Mouse (Mus musculus): ENCODE results near the gene Sowahd. TPM values are rescaled to one million over a fixed set of nuclear protein-coding genes. Genes with fewer than 3 reads are reported as not detected.

The Sowahd gene
- total and polyA plus RNA-seq, 3 experiments: not detected

- H3K4me2 ChIP-seq (ENCODE audit: insufficient read depth, low read depth, poor library complexity, severe bottlenecking): no peak overlapping the region
- no peak overlapping the region for H3K9ac ChIP-seq (ENCODE audit: insufficient read depth, low read depth)
- peaks cover 3 to 20% of the 10 kb centered on the region in 2 experiments; a peak in 3 of 4 replicates for H3K4me1 ChIP-seq (ENCODE audit: control insufficient read depth in 1 of 2, insufficient read depth in 2 of 2)
- H3K27me3 ChIP-seq (replicated peaks): no peaks in the 10 kb centered on the region
- no peak overlapping the region for H3K4me3 ChIP-seq (replicated peaks in 1 of 3; ENCODE audit: low read depth in 2 of 3, low read length in 2 of 3, poor library complexity in 1 of 3)
- DNase-seq (ENCODE audit: extremely low read depth): no peak
- H3K36me3 ChIP-seq (replicated peaks in 1 of 2; ENCODE audit: control insufficient read depth in 1 of 2, insufficient read depth in 1 of 2, low read length in 1 of 2): peaks cover 6 to 16% of the 10 kb centered on the region in 2 experiments
- H3K9me3 ChIP-seq (replicated peaks; ENCODE audit: low read length): no peaks in the 10 kb centered on the region
- dilution Hi-C loops (cut with MboI; ENCODE audit: extremely low pct_ligation_motif_present, extremely low pct_unique_long_range_greater_than_20kb, low sequenced_read_pairs): no loop called here
- H3K27ac ChIP-seq (ENCODE audit: insufficient read depth, low read depth): no peak overlapping the region
- H3K79me2 ChIP-seq (replicated peaks; ENCODE audit: control insufficient read depth, extremely low read depth, insufficient read depth, poor library complexity, severe bottlenecking): no peaks in the 10 kb centered on the region
- in situ Hi-C loops (cut with MboI; ENCODE audit: low pct_ligation_motif_present, low pct_unique_long_range_greater_than_20kb, low sequenced_read_pairs): no loop called here
- TF ChIP-seq RAD21 (IDR thresholded peaks at IDR 0.05; ENCODE audit: low read depth, low read length) (no peak), POLR2A (IDR thresholded peaks at IDR 0.05; ENCODE audit: low read depth, low read length) (no peak), EP300 (IDR thresholded peaks at IDR 0.05; ENCODE audit: low read length) (no peak), HCFC1 (IDR thresholded peaks at IDR 0.05; ENCODE audit: low read depth, low read length) (no peak), MXI1 (IDR thresholded peaks at IDR 0.05; ENCODE audit: low read depth, low read length) (no peak), SIN3A (IDR thresholded peaks at IDR 0.05; ENCODE audit: low read length) (no peak), POLR2AphosphoS2 (IDR thresholded peaks at IDR 0.05; ENCODE audit: low read depth, low read length) (no peak), NRF1 (IDR thresholded peaks at IDR 0.05; ENCODE audit: low read depth, low read length) (no peak), JUN (IDR thresholded peaks at IDR 0.05; ENCODE audit: insufficient read depth, low read depth, low read length) (no peak), JUND (conservative IDR thresholded peaks at IDR 0.05; ENCODE audit: low read depth, low read length) (no peak)
Observed at GRCm38 (mm10) chrX:37091457-37091856, 42.8 kb downstream of the Sowahd start.

GRCm38 (mm10) chrX:37095106-37095768 lies 46.6 kb downstream of the Sowahd start:
- peaks cover 18 to 40% of the 10 kb centered on the region in 2 experiments for H3K36me3 ChIP-seq (replicated peaks in 1 of 2; ENCODE audit: control insufficient read depth in 1 of 2, insufficient read depth in 1 of 2, low read length in 1 of 2)
- H3K79me2 ChIP-seq (replicated peaks; ENCODE audit: control insufficient read depth, extremely low read depth, insufficient read depth, poor library complexity, severe bottlenecking): no peaks in the 10 kb centered on the region
- H3K4me1 ChIP-seq (ENCODE audit: control insufficient read depth in 1 of 2, insufficient read depth in 2 of 2): peaks cover 0 to 13% of the 10 kb centered on the region in 2 experiments; a peak in 2 of 4 replicates
- H3K27me3 ChIP-seq (replicated peaks): no peaks in the 10 kb centered on the region
- H3K9ac ChIP-seq (ENCODE audit: insufficient read depth, low read depth): no peak overlapping the region
- H3K4me3 ChIP-seq (replicated peaks in 1 of 3; ENCODE audit: low read depth in 2 of 3, low read length in 2 of 3, poor library complexity in 1 of 3): no peak overlapping the region
- peak overlapping the region; percentile 40 for H3K27ac ChIP-seq (ENCODE audit: insufficient read depth, low read depth)
- DNase-seq (ENCODE audit: extremely low read depth): no peak
- in situ Hi-C loops (cut with MboI; ENCODE audit: low pct_ligation_motif_present, low pct_unique_long_range_greater_than_20kb, low sequenced_read_pairs) (no loop called here), dilution Hi-C loops (cut with MboI; ENCODE audit: extremely low pct_ligation_motif_present, extremely low pct_unique_long_range_greater_than_20kb, low sequenced_read_pairs) (no loop called here)
- peak overlapping the region; percentile 58 for H3K4me2 ChIP-seq (ENCODE audit: insufficient read depth, low read depth, poor library complexity, severe bottlenecking)
- TF ChIP-seq BHLHE40 (IDR thresholded peaks at IDR 0.05; ENCODE audit: low read depth, low read length): peak; percentile 81
- TF ChIP-seq ZNF384 (IDR thresholded peaks at IDR 0.05; ENCODE audit: low read depth, low read length): peak; percentile 86
- TF ChIP-seq IRF4 (IDR thresholded peaks at IDR 0.05; ENCODE audit: low read depth, low read length): no peak
- TF ChIP-seq EP300 (IDR thresholded peaks at IDR 0.05; ENCODE audit: low read length): peak; percentile 66
- TF ChIP-seq POLR2AphosphoS2 (IDR thresholded peaks at IDR 0.05; ENCODE audit: low read depth, low read length): no peak
- TF ChIP-seq MAFK (IDR thresholded peaks at IDR 0.05; ENCODE audit: insufficient replicate concordance, low read length): no peak
- no peaks in the 10 kb centered on the region for H3K9me3 ChIP-seq (replicated peaks; ENCODE audit: low read length)

Data from CH12.LX (cell line).